Mouse (Mus musculus) embryonic fibroblast, embryonic 13.5 days (primary cell): ENCODE results near the gene Bcdin3d.

Source experiments
- CTCF ChIP-seq: IDR thresholded peaks from 2 replicates; pipeline ENCODE4 v1.5.1; 2011; ENCODE audit warnings: mild to moderate bottlenecking, control low read depth, low read length, moderate library complexity, borderline replicate concordance; ENCODE audit not compliant: insufficient read depth
- POLR2A ChIP-seq: IDR thresholded peaks from 2 replicates; pipeline ENCODE4 v1.6.1; 2011; ENCODE audit warnings: low read depth, mild to moderate bottlenecking, control low read depth, low read length, moderate library complexity

DNA sequence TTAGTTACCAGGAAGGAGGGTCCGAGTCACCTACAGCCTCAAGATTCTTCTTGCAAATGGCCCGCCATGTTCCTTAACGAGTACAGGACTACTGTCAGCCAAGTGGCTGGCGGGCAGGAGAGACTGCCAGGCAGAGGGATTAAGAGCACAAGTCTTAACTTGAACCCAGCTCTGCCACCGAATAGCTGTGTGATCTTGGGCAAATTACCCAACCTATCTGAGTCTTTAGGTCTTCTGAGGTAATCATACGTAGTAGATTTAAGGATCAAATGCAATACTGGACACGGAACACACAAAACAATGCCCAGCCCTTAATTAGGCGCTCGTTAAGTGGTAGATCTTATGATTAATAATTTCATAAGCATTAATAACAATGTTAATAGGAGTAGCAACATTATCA is 45.1 kb upstream of the Bcdin3d start:
- no peak for TF ChIP-seq POLR2A
- no peak for TF ChIP-seq CTCF
